Mouse (Mus musculus) erythroblast, embryonic 14.5 days (primary cell): ENCODE results near the gene Lysmd1.

Source experiments
- GATA1 ChIP-seq: IDR thresholded peaks from 2 replicates; pipeline ENCODE4 v1.6.1; 2012; ENCODE audit warnings: low read length, inconsistent platforms, mixed read lengths
- TAL1 ChIP-seq: IDR thresholded peaks from 3 replicates; pipeline ENCODE4 v1.6.1; 2012; ENCODE audit warnings: low read length, inconsistent platforms, mixed read lengths

DNA sequence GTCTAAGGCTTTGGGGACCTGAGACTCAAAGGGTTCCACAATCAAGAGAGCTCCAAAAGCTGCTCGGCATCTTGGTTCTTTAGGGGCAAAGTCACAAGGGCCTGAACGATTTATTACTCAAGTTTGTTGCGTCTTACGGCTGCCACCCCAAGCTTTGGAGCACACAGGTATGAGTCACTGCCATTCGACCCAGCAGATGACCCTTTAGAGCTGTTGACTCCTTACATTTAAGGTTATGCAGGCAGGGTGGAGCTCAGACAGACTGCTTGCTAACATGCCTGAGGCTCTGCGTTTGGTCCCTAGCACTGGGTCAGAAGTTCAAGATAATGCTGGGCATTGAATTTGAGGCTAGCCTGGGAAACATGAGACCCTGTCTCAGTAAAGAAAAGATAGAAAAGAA, 43.7 kb downstream of the Lysmd1 start:
- TF ChIP-seq GATA1 = no peak
- no peak for TF ChIP-seq TAL1
